Mouse (Mus musculus) cortical plate, adult 2 months (tissue): ENCODE data around the gene Wnt9a.
"Not testable (repeated sequence)": the region's sequence is repeated elsewhere in the genome, so short reads cannot be mapped to it uniquely, and the experiment has no call there.

Experiments used
- CTCF ChIP-seq: fragments of 200-500 bp; IDR thresholded peaks from 2 replicates; pipeline ENCODE4 v1.5.1; 2011; ENCODE audit warnings: mild to moderate bottlenecking, control low read depth, low read length; ENCODE audit not compliant: insufficient read depth; ENCODE audit errors: extremely low read depth
- POLR2A ChIP-seq: fragments of 200-500 bp; IDR thresholded peaks from 2 replicates; pipeline ENCODE4 v1.6.1; 2011; ENCODE audit warnings: mild to moderate bottlenecking, low read length, control low read depth; ENCODE audit not compliant: insufficient read depth; ENCODE audit errors: extremely low read depth

GRCm38 (mm10) chr11:59367955-59368354 is 61.2 kb downstream of the Wnt9a start:
- TF ChIP-seq POLR2A, CTCF: not testable (repeated sequence)
